8 mouse cellular contexts compared by ENCODE assay signal in genomic region chrX:52648910-52649785, GRCm38 (mm10). TPM values are rescaled to one million over a fixed set of nuclear protein-coding genes. Genes with fewer than 3 reads are reported as not detected.
DNase-seq lines count a peak whose midpoint lies in the region; ATAC-seq lines count a peak whose summit lies in the region.

No protein-coding gene starts in this region.

- ATAC-seq in liver, embryonic 13.5 days (ENCODE audit: low read depth): no peak
- no peak for ATAC-seq in liver, embryonic 12.5 days
- peak; percentile 55; the same call in 1 of the 2 replicates for ATAC-seq in forebrain, embryonic 13.5 days
- ATAC-seq in limb, embryonic 11.5 days (ENCODE audit: insufficient number of reproducible peaks, low FRiP score, low TSS enrichment, low read depth): peak; percentile 13; the same call in 1 of the 2 replicates
- no peak for ATAC-seq in activated CD4-positive, CD25-positive, alpha-beta regulatory T cell, adult 4 months

- H3K36me3 ChIP-seq in liver, embryonic 13.5 days: no peaks in the 10 kb centered on the region
- H3K36me3 ChIP-seq in liver, embryonic 12.5 days: no peaks in the 10 kb centered on the region
- no peaks in the 10 kb centered on the region for H3K36me3 ChIP-seq in forebrain, embryonic 13.5 days (ENCODE audit: poor library complexity, severe bottlenecking)
- no peaks in the 10 kb centered on the region for H3K36me3 ChIP-seq in limb, embryonic 11.5 days (ENCODE audit: control insufficient read depth, insufficient read depth, low read length)

- no peaks in the 10 kb centered on the region for H3K27me3 ChIP-seq in liver, embryonic 13.5 days
- H3K27me3 ChIP-seq in liver, embryonic 12.5 days (replicated peaks): no peaks in the 10 kb centered on the region
- no peaks in the 10 kb centered on the region for H3K27me3 ChIP-seq in forebrain, embryonic 13.5 days
- H3K27me3 ChIP-seq in limb, embryonic 11.5 days (ENCODE audit: control insufficient read depth, insufficient read depth, low read length): no peaks in the 10 kb centered on the region

- H3K4me2 ChIP-seq in liver, embryonic 13.5 days: 0 out of 2 replicates have a peak overlapping the region, but pooled peaks have one; percentile 23
- no peak overlapping the region for H3K4me2 ChIP-seq in liver, embryonic 12.5 days
- peak overlapping the region; percentile 39 for H3K4me2 ChIP-seq in forebrain, embryonic 13.5 days
- H3K4me2 ChIP-seq in limb, embryonic 11.5 days (ENCODE audit: low read depth, severe bottlenecking): peak overlapping the region; percentile 28; the same call in 1 of the 2 replicates

- H3K4me3 ChIP-seq in liver, embryonic 13.5 days (replicated peaks): no peak overlapping the region
- H3K4me3 ChIP-seq in liver, embryonic 12.5 days: no peak overlapping the region
- H3K4me3 ChIP-seq in forebrain, embryonic 13.5 days: no peak overlapping the region
- H3K4me3 ChIP-seq in limb, embryonic 11.5 days (ENCODE audit: low read depth, low read length): no peak overlapping the region

- DNase-seq in liver, embryonic 13.5 days: no peak
- peak; percentile 40 for DNase-seq in limb, embryonic 11.5 days (ENCODE audit: low spot score)
- peak; percentile 49 for DNase-seq in retina, postnatal 1 day
- no peak for DNase-seq in frontal cortex, postnatal 10 days (ENCODE audit: low spot score in 2 of 2)
- DNase-seq in thymus, postnatal 4 days: no peak

- no peak overlapping the region for H3K27ac ChIP-seq in liver, embryonic 13.5 days
- no peak overlapping the region for H3K27ac ChIP-seq in liver, embryonic 12.5 days
- 0 out of 2 replicates have a peak overlapping the region, but pooled peaks have one; percentile 25 for H3K27ac ChIP-seq in forebrain, embryonic 13.5 days
- peak overlapping the region; percentile 72; the same call in 1 of the 2 replicates for H3K27ac ChIP-seq in limb, embryonic 11.5 days (replicated peaks; ENCODE audit: low read depth, low read length)

- no peaks in the 10 kb centered on the region for H3K4me1 ChIP-seq in liver, embryonic 13.5 days (replicated peaks)
- H3K4me1 ChIP-seq in liver, embryonic 12.5 days: 0 out of 2 replicates have a peak, but pooled peaks cover 3% of the 10 kb centered on the region
- peaks cover 14% of the 10 kb centered on the region for H3K4me1 ChIP-seq in forebrain, embryonic 13.5 days
- peaks cover 4% of the 10 kb centered on the region; the same call in 1 of the 2 replicates for H3K4me1 ChIP-seq in limb, embryonic 11.5 days (ENCODE audit: control insufficient read depth, insufficient read depth, low read length)

- no peak overlapping the region for H3K9ac ChIP-seq in liver, embryonic 13.5 days
- H3K9ac ChIP-seq in liver, embryonic 12.5 days: no peak overlapping the region
- H3K9ac ChIP-seq in forebrain, embryonic 13.5 days: no peak overlapping the region
- 0 out of 2 replicates have a peak overlapping the region, but pooled peaks have one; percentile 13 for H3K9ac ChIP-seq in limb, embryonic 11.5 days (ENCODE audit: low read length)

- 38% methylated on average over 19 of the region's 19 CpGs for WGBS in liver, embryonic 13.5 days (ENCODE audit: insufficient replicate concordance)
- WGBS in liver, embryonic 12.5 days (ENCODE audit: insufficient replicate concordance): 36% methylated on average over 19 of the region's 19 CpGs
- 26% methylated on average over 19 of the region's 19 CpGs for WGBS in forebrain, embryonic 13.5 days
- WGBS in limb, embryonic 11.5 days: 23% methylated on average over 19 of the region's 19 CpGs

- H3K9me3 ChIP-seq in liver, embryonic 13.5 days (replicated peaks): no peaks in the 10 kb centered on the region
- no peaks in the 10 kb centered on the region for H3K9me3 ChIP-seq in liver, embryonic 12.5 days (replicated peaks)
- H3K9me3 ChIP-seq in forebrain, embryonic 13.5 days (replicated peaks): no peaks in the 10 kb centered on the region
- H3K9me3 ChIP-seq in limb, embryonic 11.5 days (ENCODE audit: control insufficient read depth, low read length): no peaks in the 10 kb centered on the region

RNA-seq across cellular contexts. Expression of gene Gpc3, which starts 35.4 kb away (rescaled TPM):
- 231 and 286 TPM in 2 replicates for polyA plus RNA-seq in liver, embryonic 13.5 days (2015; fragmentation: Nextera tagmentation; extraction: Ambion mirVana)
- 277 and 278 TPM in 2 replicates for polyA plus RNA-seq in liver, embryonic 12.5 days (2016; fragmentation: Nextera tagmentation; extraction: Ambion mirVana)
- 33.5 and 34.9 TPM in 2 replicates for polyA plus RNA-seq in forebrain, embryonic 13.5 days (2015; fragmentation: Nextera tagmentation; extraction: Ambion mirVana)
- 1,356 and 1,394 TPM in 2 replicates for polyA plus RNA-seq in limb, embryonic 11.5 days (2014; fragmentation: Nextera tagmentation; extraction: Ambion mirVana)
- not detected for polyA plus RNA-seq in activated CD4-positive, CD25-positive, alpha-beta regulatory T cell, adult 4 months (2017; shearing (Covaris generic))

Comparison
In these comparisons a context has a peak if more than half of its experiments do, and no peak if none do; other contexts are left out.
1. ATAC-seq: peak in forebrain, embryonic 13.5 days (single experiment) and limb, embryonic 11.5 days (single experiment); none in liver, embryonic 13.5 days (single experiment), liver, embryonic 12.5 days (single experiment) and activated CD4-positive, CD25-positive, alpha-beta regulatory T cell, adult 4 months (single experiment).
2. DNase-seq: peak in limb, embryonic 11.5 days (single experiment) and retina, postnatal 1 day (single experiment); none in liver, embryonic 13.5 days (single experiment), frontal cortex, postnatal 10 days (0 of 2) and thymus, postnatal 4 days (single experiment).
3. H3K27ac ChIP-seq: peak in forebrain, embryonic 13.5 days (single experiment) and limb, embryonic 11.5 days (single experiment); none in liver, embryonic 13.5 days (single experiment) and liver, embryonic 12.5 days (single experiment).
4. RNA of gene Gpc3, which starts 35.4 kb away (polyA plus RNA-seq): 1,356 to 1,394 TPM in limb, embryonic 11.5 days, 277 to 278 TPM in liver, embryonic 12.5 days, 231 to 286 TPM in liver, embryonic 13.5 days and 33.5 to 34.9 TPM in forebrain, embryonic 13.5 days; not detected in activated CD4-positive, CD25-positive, alpha-beta regulatory T cell, adult 4 months; every median in the first group is over 10 times any median in the second.